Mouse (Mus musculus) embryonic facial prominence, embryonic 11.5 days (tissue): ENCODE measurements around the gene Arhgef10l. TPM values are rescaled to one million over a fixed set of nuclear protein-coding genes. Genes with fewer than 3 reads are reported as not detected.
"Not testable (repeated sequence)": the region's sequence is repeated elsewhere in the genome, so short reads cannot be mapped to it uniquely, and the experiment has no call there.

ENCODE experiments used
- ATAC-seq: fragments of 200-750 bp; cut with Nextera tagmentation; replicated peaks from 2 replicates; pipeline ENCODE4 v1.8.0; 2017; ENCODE audit warnings: low read depth; ENCODE audit not compliant: insufficient number of reproducible peaks, low FRiP score, low TSS enrichment
- DNase-seq: peaks from one replicate; pipeline ENCODE4 v3.0.0-alpha.2; 2015; ENCODE audit warnings: low spot score
- H3K27ac ChIP-seq: fragments of 300-500 bp; sonication (generic); replicated peaks from 2 replicates; pipeline ENCODE4 v1.5.1; 2014; ENCODE audit warnings: mild to moderate bottlenecking, low read depth, low read length, control low read depth
- H3K27me3 ChIP-seq: fragments of 300-500 bp; sonication (generic); 2 replicates; pipeline ENCODE4 v1.6.1; 2014; ENCODE audit warnings: mild to moderate bottlenecking, low read length, moderate library complexity, mixed read lengths; ENCODE audit not compliant: control insufficient read depth, insufficient read depth
- H3K36me3 ChIP-seq: fragments of 300-500 bp; sonication (generic); replicated peaks from 2 replicates; pipeline ENCODE4 v1.6.1; 2014; ENCODE audit warnings: low read depth, mild to moderate bottlenecking, low read length, moderate library complexity, mixed read lengths; ENCODE audit not compliant: control insufficient read depth, insufficient read depth
- H3K4me1 ChIP-seq: fragments of 300-500 bp; sonication (generic); 2 replicates; pipeline ENCODE4 v1.6.1; 2014; ENCODE audit warnings: low read length, mixed read lengths; ENCODE audit not compliant: control insufficient read depth, insufficient read depth
- H3K4me2 ChIP-seq: fragments of 300-500 bp; sonication (generic); 2 replicates; pipeline ENCODE4 v1.6.1; 2014; ENCODE audit warnings: low read depth, mild to moderate bottlenecking, control low read depth, low read length, moderate library complexity
- H3K4me3 ChIP-seq: fragments of 300-500 bp; sonication (generic); 2 replicates; pipeline ENCODE4 v1.5.1; 2014; ENCODE audit warnings: low read depth, low read length, control low read depth
- H3K9ac ChIP-seq: fragments of 300-500 bp; sonication (generic); replicated peaks from 2 replicates; pipeline ENCODE4 v1.6.1; 2014; ENCODE audit warnings: mild to moderate bottlenecking, control low read depth, low read length
- H3K9me3 ChIP-seq: fragments of 300-500 bp; sonication (generic); replicated peaks from 2 replicates; pipeline ENCODE4 v1.6.1; 2016; ENCODE audit warnings: mild to moderate bottlenecking, low read length, inconsistent platforms, mixed read lengths; ENCODE audit not compliant: control insufficient read depth
- WGBS: fragments of 180-500 bp; shearing (Covaris S2); extraction: QIAGEN DNeasy Blood & Tissue Kit; methylation state at CpG from one replicate; pipeline ENCODE4 v1.1.7; 2014; 5-methylcytosine and 5-hydroxymethylcytosine counted together
- polyA plus RNA-seq: library from polyadenylated mRNA; unstranded; fragments of >200 nt; fragmentation: Nextera tagmentation; extraction: Ambion mirVana; gene quantifications from 2 replicates; pipeline ENCODE4 v1.2.1, GENCODE M21; 2014

Arhgef10l gene
- polyA plus RNA-seq, 1 experiment from 2014 or later: 10.5 TPM

DNA sequence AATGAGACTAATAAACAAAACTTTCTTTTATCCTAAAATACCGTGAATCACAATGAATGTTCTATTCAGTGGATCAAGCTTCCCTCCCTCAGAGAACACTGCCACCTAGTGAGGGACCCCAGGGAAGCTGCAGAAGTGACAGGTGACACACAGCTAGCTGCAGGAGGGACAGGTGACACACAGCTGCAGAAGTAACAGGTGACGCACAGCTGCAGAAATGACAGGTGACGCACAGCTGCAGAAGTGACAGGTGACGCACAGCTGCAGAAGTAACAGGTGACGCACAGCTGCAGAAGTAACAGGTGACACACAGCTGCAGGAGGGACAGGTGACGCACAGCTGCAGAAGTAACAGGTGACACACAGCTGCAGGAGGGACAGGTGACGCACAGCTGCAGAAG is 90.9 kb downstream of the Arhgef10l start:
- ATAC-seq, DNase-seq, H3K36me3 ChIP-seq, H3K4me3 ChIP-seq, H3K4me2 ChIP-seq, H3K27me3 ChIP-seq, H3K9ac ChIP-seq, H3K4me1 ChIP-seq, H3K9me3 ChIP-seq, H3K27ac ChIP-seq: not testable (repeated sequence)
- 88% methylated on average over 7 of the region's 7 CpGs for WGBS

DNA sequence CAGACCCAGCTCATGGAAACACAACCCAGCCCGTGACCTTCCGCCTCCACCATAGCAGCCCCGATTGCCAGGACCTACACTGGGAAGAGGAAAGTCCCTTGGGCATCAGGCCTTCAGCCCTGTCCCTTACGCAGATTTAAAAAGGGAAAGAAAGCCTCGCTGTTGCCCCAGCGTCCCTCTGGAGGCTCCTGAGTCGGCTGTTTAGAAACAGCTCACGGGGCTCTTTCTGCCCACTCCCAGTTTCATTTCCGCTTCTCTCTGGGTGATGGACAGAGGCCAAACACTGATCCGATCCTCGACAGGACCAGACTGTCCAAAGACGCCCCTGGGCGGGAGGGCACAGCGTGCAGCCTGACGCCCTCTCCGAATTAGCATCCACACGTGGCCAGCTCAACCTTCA is 93.4 kb downstream of the Arhgef10l start:
- Histone ChIP-seq H3K36me3 (peaks cover 7% of the 10 kb centered on the region), H3K9ac (no peak overlapping the region), H3K4me3 (no peak overlapping the region), H3K27me3 (no peaks in the 10 kb centered on the region), H3K9me3 (no peaks in the 10 kb centered on the region), H3K4me2 (no peak overlapping the region), H3K4me1 (no peaks in the 10 kb centered on the region), H3K27ac (no peak overlapping the region)
- ATAC-seq: no peak
- no peak for DNase-seq
- 88% methylated on average over 17 of the region's 17 CpGs for WGBS

GRCm38 (mm10) chr4:140569394-140569793 is 96.4 kb downstream of the Arhgef10l start:
- no peaks in the 10 kb centered on the region for H3K9me3 ChIP-seq
- no peak overlapping the region for H3K4me3 ChIP-seq
- no peak overlapping the region for H3K9ac ChIP-seq
- DNase-seq: no peak
- H3K4me2 ChIP-seq: no peak overlapping the region
- peaks cover 8% of the 10 kb centered on the region for H3K36me3 ChIP-seq
- H3K27ac ChIP-seq: no peak overlapping the region
- H3K27me3 ChIP-seq: no peaks in the 10 kb centered on the region
- 46% methylated on average over 2 of the region's 2 CpGs for WGBS
- no peaks in the 10 kb centered on the region for H3K4me1 ChIP-seq
- ATAC-seq: no peak

- WGBS: 91% methylated on average over 11 of the region's 11 CpGs
- DNase-seq: no peak
- H3K36me3 ChIP-seq: peaks cover 8% of the 10 kb centered on the region
Observed at GRCm38 (mm10) chr4:140567911-140568480, 97.8 kb downstream of the Arhgef10l start.

DNA sequence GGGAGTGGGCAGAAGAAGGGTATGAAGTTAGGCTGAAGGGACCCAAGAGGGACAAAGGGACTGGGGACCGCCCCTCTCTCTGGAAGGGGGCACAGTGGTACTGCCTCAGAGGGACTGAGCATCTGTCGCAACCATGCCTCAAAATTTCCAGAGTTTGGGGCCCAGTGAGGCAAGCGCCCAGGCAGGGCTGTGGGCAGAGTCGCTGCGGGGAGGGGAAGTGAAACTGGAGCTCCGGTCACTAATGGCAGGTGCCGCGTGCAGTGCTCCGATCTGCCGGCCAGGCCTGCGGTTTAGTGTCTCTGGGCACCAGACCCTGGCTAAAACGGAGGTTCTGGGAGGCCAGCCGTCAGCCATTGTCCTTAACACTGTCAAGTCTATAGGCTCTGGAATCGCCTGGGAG is 99.0 kb downstream of the Arhgef10l start:
- H3K27ac ChIP-seq: no peak overlapping the region

More at GRCm38 (mm10) chr4:140567911-140568480, 97.8 kb downstream of the Arhgef10l start:
- no peak overlapping the region for H3K9ac ChIP-seq
- no peaks in the 10 kb centered on the region for H3K27me3 ChIP-seq
- no peak overlapping the region for H3K27ac ChIP-seq
- no peaks in the 10 kb centered on the region for H3K4me1 ChIP-seq
- no peaks in the 10 kb centered on the region for H3K9me3 ChIP-seq
- no peak overlapping the region for H3K4me2 ChIP-seq
- no peak overlapping the region for H3K4me3 ChIP-seq
- no peak for ATAC-seq

GRCm38 (mm10) chr4:140564459-140564858 is 101.4 kb downstream of the Arhgef10l start:
- not testable (repeated sequence) for H3K4me2 ChIP-seq, H3K27ac ChIP-seq, H3K9ac ChIP-seq, H3K27me3 ChIP-seq, ATAC-seq, DNase-seq, H3K4me1 ChIP-seq, H3K9me3 ChIP-seq, H3K4me3 ChIP-seq
- peaks cover 21% of the 10 kb centered on the region for H3K36me3 ChIP-seq
- WGBS: 88% methylated on average over 1 of the region's 1 CpGs

More for the DNA sequence above, 99.0 kb downstream of the Arhgef10l start:
- 89% methylated on average over 14 of the region's 14 CpGs for WGBS
- Histone ChIP-seq H3K9me3 (no peaks in the 10 kb centered on the region), H3K4me2 (no peak overlapping the region), H3K27me3 (no peaks in the 10 kb centered on the region), H3K4me1 (no peaks in the 10 kb centered on the region), H3K9ac (no peak overlapping the region), H3K36me3 (peaks cover 19% of the 10 kb centered on the region), H3K4me3 (no peak overlapping the region)
- ATAC-seq: no peak
- no peak for DNase-seq

- H3K4me3 ChIP-seq: no peak overlapping the region
- H3K9me3 ChIP-seq: no peaks in the 10 kb centered on the region
- no peak overlapping the region for H3K9ac ChIP-seq
- DNase-seq: no peak
- 81% methylated on average over 10 of the region's 10 CpGs for WGBS
- H3K36me3 ChIP-seq: peaks cover 19% of the 10 kb centered on the region
- H3K4me1 ChIP-seq: no peaks in the 10 kb centered on the region
- no peak for ATAC-seq
- no peak overlapping the region for H3K4me2 ChIP-seq
- no peak overlapping the region for H3K27ac ChIP-seq
- H3K27me3 ChIP-seq: no peaks in the 10 kb centered on the region
Observed at GRCm38 (mm10) chr4:140562461-140563178, 103.2 kb downstream of the Arhgef10l start.

- Histone ChIP-seq H3K27me3 (no peaks in the 10 kb centered on the region), H3K27ac (no peak overlapping the region), H3K9ac (no peak overlapping the region), H3K4me2 (no peak overlapping the region), H3K9me3 (no peaks in the 10 kb centered on the region), H3K4me1 (no peaks in the 10 kb centered on the region), H3K36me3 (peaks cover 17% of the 10 kb centered on the region), H3K4me3 (no peak overlapping the region)
- DNase-seq (no peak), ATAC-seq (no peak)
- 97% methylated on average over 3 of the region's 3 CpGs for WGBS
Observed at GRCm38 (mm10) chr4:140561744-140562143, 104.1 kb downstream of the Arhgef10l start.
